Mouse (Mus musculus) heart, embryonic 12.5 days (tissue): ENCODE measurements around the gene Ppp2r5e. TPM values are rescaled to one million over a fixed set of nuclear protein-coding genes. Genes with fewer than 3 reads are reported as not detected.
A peak's percentile ranks its signal among the peaks of the same experiment; 100 is the strongest.

ENCODE experiments used
- ATAC-seq: fragments of 200-750 bp; cut with Nextera tagmentation; 2 replicates; pipeline ENCODE4 v1.8.0; 2017; ENCODE audit warnings: moderate TSS enrichment, moderate library complexity; ENCODE audit not compliant: insufficient number of reproducible peaks, low FRiP score
- H3K27ac ChIP-seq: fragments of 300-500 bp; sonication (generic); 2 replicates; pipeline ENCODE4 v1.5.1; 2016; ENCODE audit warnings: mild to moderate bottlenecking, moderate library complexity; ENCODE audit not compliant: poor library complexity, severe bottlenecking
- H3K27me3 ChIP-seq: fragments of 300-500 bp; sonication (generic); replicated peaks from 2 replicates; pipeline ENCODE4 v1.6.1; 2016; ENCODE audit warnings: mild to moderate bottlenecking, moderate library complexity
- H3K36me3 ChIP-seq: fragments of 300-500 bp; sonication (generic); 2 replicates; pipeline ENCODE4 v1.6.1; 2016; ENCODE audit warnings: mild to moderate bottlenecking, moderate library complexity
- H3K4me1 ChIP-seq: fragments of 300-500 bp; sonication (generic); replicated peaks from 2 replicates; pipeline ENCODE4 v1.6.1; 2016; ENCODE audit warnings: mild to moderate bottlenecking
- H3K4me2 ChIP-seq: fragments of 300-500 bp; sonication (generic); 2 replicates; pipeline ENCODE4 v1.6.1; 2016; ENCODE audit warnings: mild to moderate bottlenecking, moderate library complexity
- H3K4me3 ChIP-seq: fragments of 300-500 bp; sonication (generic); 2 replicates; pipeline ENCODE4 v1.5.1; 2016; ENCODE audit warnings: mild to moderate bottlenecking
- H3K9ac ChIP-seq: fragments of 300-500 bp; sonication (generic); 2 replicates; pipeline ENCODE4 v1.6.1; 2016; ENCODE audit warnings: mild to moderate bottlenecking, moderate library complexity
- H3K9me3 ChIP-seq: fragments of 300-500 bp; sonication (generic); replicated peaks from 2 replicates; pipeline ENCODE4 v1.6.1; 2016; ENCODE audit warnings: mild to moderate bottlenecking, moderate library complexity
- WGBS: fragments of 180-500 bp; shearing (Covaris S2); methylation state at CpG from one replicate; pipeline ENCODE4 v1.1.7; 2016; 5-methylcytosine and 5-hydroxymethylcytosine counted together
- polyA plus RNA-seq: library from polyadenylated mRNA; unstranded; fragments of >200 nt; fragmentation: Nextera tagmentation; extraction: Ambion mirVana; gene quantifications from 2 replicates; pipeline ENCODE4 v1.2.1, GENCODE M21; 2016

Ppp2r5e gene
- polyA plus RNA-seq, 1 experiment from 2014 or later = 12.7 TPM

GRCm38 (mm10) chr12:75577255-75577654, 18.8 kb downstream of the Ppp2r5e start:
- WGBS = 48% methylated on average over 5 of the region's 5 CpGs
- H3K27me3 ChIP-seq = no peaks in the 10 kb centered on the region
- H3K9ac ChIP-seq = no peak overlapping the region
- no peak overlapping the region for H3K27ac ChIP-seq
- H3K9me3 ChIP-seq = no peaks in the 10 kb centered on the region
- no peak overlapping the region for H3K4me3 ChIP-seq
- peaks cover 30% of the 10 kb centered on the region for H3K4me1 ChIP-seq
- H3K36me3 ChIP-seq = peaks cover 3% of the 10 kb centered on the region
- no peak for ATAC-seq
- no peak overlapping the region for H3K4me2 ChIP-seq

- H3K36me3 ChIP-seq = no peaks in the 10 kb centered on the region
- H3K27ac ChIP-seq = peak overlapping the region; percentile 14; the same call in 1 of the 2 replicates
- ATAC-seq = no peak; the same call in 1 of the 2 replicates
- no peak overlapping the region for H3K9ac ChIP-seq
- H3K4me2 ChIP-seq = no peak overlapping the region
- H3K9me3 ChIP-seq = no peaks in the 10 kb centered on the region
- peaks cover 51% of the 10 kb centered on the region for H3K4me1 ChIP-seq
- H3K4me3 ChIP-seq = no peak overlapping the region
- 45% methylated on average over 4 of the region's 4 CpGs for whole genome bisulfite sequencing
- H3K27me3 ChIP-seq = no peaks in the 10 kb centered on the region
Observed at GRCm38 (mm10) chr12:75572271-75572670, 23.8 kb downstream of the Ppp2r5e start.

GRCm38 (mm10) chr12:75570138-75570537, 25.9 kb downstream of the Ppp2r5e start:
- Histone ChIP-seq H3K9ac (no peak overlapping the region), H3K9me3 (no peaks in the 10 kb centered on the region), H3K4me1 (peaks cover 63% of the 10 kb centered on the region), H3K27me3 (no peaks in the 10 kb centered on the region), H3K36me3 (peaks cover 2% of the 10 kb centered on the region; the same call in 1 of the 2 replicates), H3K4me2 (no peak overlapping the region), H3K27ac (no peak overlapping the region), H3K4me3 (no peak overlapping the region)
- no peak for ATAC-seq
- 77% methylated on average over 1 of the region's 1 CpGs for WGBS

GRCm38 (mm10) chr12:75567745-75568144, 28.3 kb downstream of the Ppp2r5e start:
- Histone ChIP-seq H3K4me1 (peaks cover 68% of the 10 kb centered on the region), H3K9ac (no peak overlapping the region), H3K4me3 (no peak overlapping the region), H3K9me3 (no peaks in the 10 kb centered on the region), H3K36me3 (peaks cover 4% of the 10 kb centered on the region; the same call in 1 of the 2 replicates), H3K4me2 (peak overlapping the region; percentile 41), H3K27me3 (no peaks in the 10 kb centered on the region), H3K27ac (peak overlapping the region; percentile 71)
- WGBS = 44% methylated on average over 5 of the region's 5 CpGs
- no peak for ATAC-seq

- no peak overlapping the region for H3K4me2 ChIP-seq
- H3K27me3 ChIP-seq = no peaks in the 10 kb centered on the region
- H3K9ac ChIP-seq = no peak overlapping the region
- peaks cover 62% of the 10 kb centered on the region for H3K4me1 ChIP-seq
- H3K4me3 ChIP-seq = no peak overlapping the region
- no peaks in the 10 kb centered on the region for H3K9me3 ChIP-seq
- peaks cover 4% of the 10 kb centered on the region; the same call in 1 of the 2 replicates for H3K36me3 ChIP-seq
- ATAC-seq = no peak
- 86% methylated on average over 5 of the region's 5 CpGs for WGBS
- H3K27ac ChIP-seq = no peak overlapping the region
Observed at GRCm38 (mm10) chr12:75565756-75566155, 30.3 kb downstream of the Ppp2r5e start.

DNA sequence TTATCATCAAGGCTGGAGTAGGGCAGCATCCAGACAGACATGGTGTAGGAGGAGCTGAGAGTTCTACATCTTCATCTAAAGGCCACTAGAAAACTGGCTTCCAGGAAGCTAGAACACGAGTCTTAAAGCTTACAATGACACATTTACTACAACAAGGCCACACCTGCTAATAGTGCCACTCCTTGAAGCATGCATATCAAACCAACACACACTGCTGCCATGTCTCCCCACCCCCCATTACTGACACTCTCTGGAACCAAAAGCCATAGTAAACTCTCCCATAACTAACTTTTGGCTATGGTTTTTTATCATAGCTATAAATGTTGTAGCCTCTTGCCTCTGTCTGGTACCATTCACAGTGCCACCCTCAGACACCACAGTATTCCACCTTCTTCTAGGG, 31.5 kb downstream of the Ppp2r5e start:
- Histone ChIP-seq H3K4me3 (no peak overlapping the region), H3K27me3 (no peaks in the 10 kb centered on the region), H3K4me1 (peaks cover 63% of the 10 kb centered on the region), H3K9ac (no peak overlapping the region), H3K36me3 (peaks cover 4% of the 10 kb centered on the region; the same call in 1 of the 2 replicates), H3K9me3 (no peaks in the 10 kb centered on the region), H3K4me2 (no peak overlapping the region), H3K27ac (no peak overlapping the region)
- 71% methylated on average over 1 of the region's 1 CpGs for whole genome bisulfite sequencing
- no peak for ATAC-seq

DNA sequence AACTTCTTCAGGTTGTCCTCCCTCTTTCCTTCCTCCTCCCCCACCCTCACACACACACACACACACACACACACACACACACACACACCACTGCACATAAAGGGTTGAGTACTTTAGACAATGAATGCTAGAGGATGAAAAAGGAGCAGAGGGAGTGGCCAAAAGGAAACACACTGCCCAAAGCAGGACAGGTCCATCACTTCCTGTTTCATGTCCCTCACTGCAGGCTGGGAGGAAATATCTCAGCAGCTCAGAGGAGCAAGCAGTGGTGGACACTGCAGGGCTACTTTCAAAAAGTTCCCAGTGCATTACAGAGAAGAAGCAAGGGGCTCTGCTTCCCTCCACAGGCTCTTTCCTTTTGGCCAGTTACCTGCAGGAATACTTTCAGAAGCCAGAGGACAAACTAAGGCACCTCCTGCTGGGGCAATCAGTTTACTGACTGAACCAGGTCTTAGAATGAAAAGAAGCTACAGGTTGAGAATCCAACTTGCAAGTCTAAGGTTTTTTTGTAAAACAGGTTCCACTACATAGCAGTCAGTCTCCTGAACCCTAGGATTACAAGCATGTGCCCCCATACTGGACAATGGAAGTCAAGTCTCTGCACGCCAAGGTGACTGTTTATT, 32.9 kb downstream of the Ppp2r5e start:
- ATAC-seq = no peak
- 82% methylated on average over 1 of the region's 1 CpGs for WGBS
- Histone ChIP-seq H3K27ac (peak overlapping the region; percentile 38; the same call in 1 of the 2 replicates), H3K9ac (no peak overlapping the region), H3K4me3 (no peak overlapping the region), H3K27me3 (no peaks in the 10 kb centered on the region), H3K9me3 (no peaks in the 10 kb centered on the region), H3K4me1 (peaks cover 65% of the 10 kb centered on the region), H3K4me2 (no peak overlapping the region), H3K36me3 (peaks cover 4% of the 10 kb centered on the region; the same call in 1 of the 2 replicates)

DNA sequence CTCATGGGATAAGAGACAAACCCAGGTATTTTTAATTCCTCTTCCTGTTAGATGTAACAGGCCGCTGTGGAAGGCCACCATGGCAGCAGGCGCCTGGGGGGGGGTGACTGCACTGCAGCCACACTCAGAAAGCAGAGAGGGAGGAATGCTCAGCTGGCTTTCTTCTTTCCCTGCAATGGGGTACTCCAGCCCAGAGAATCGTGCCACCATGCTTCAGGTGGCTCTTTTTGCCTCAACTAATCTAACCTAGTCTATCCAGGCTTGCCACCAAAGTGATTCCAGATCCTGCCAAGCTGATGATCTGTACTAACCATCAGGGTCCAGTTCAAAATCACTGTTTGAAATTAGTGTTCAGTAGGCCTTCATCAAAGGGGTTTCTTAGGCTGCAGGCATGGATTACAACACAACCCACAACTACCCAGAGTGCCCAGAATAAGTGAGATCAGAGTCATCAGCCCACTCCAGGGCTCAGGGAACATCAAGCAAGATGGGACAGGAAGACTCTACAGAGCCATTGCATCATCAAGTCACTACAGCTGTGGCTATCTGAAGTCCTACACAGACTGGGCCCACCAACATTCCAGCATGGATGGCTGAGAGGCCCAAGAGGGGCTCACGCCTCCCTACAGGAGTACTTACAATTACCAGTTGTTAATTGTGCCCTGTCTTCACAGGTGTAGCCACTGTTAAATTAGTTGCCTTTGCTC, 35.2 kb downstream of the Ppp2r5e start:
- no peak overlapping the region for H3K4me3 ChIP-seq
- H3K9me3 ChIP-seq = no peaks in the 10 kb centered on the region
- no peak for ATAC-seq
- peak overlapping the region; percentile 90; the same call in 1 of the 2 replicates for H3K27ac ChIP-seq
- H3K36me3 ChIP-seq = peaks cover 4% of the 10 kb centered on the region; the same call in 1 of the 2 replicates
- H3K9ac ChIP-seq = no peak overlapping the region
- H3K4me1 ChIP-seq = peaks cover 62% of the 10 kb centered on the region
- H3K27me3 ChIP-seq = no peaks in the 10 kb centered on the region
- WGBS = 77% methylated on average over 4 of the region's 4 CpGs
- no peak overlapping the region for H3K4me2 ChIP-seq

GRCm38 (mm10) chr12:75559196-75559595, 36.8 kb downstream of the Ppp2r5e start:
- Histone ChIP-seq H3K9me3 (no peaks in the 10 kb centered on the region), H3K4me2 (no peak overlapping the region), H3K27me3 (no peaks in the 10 kb centered on the region), H3K36me3 (no peaks in the 10 kb centered on the region), H3K27ac (peak overlapping the region; percentile 90), H3K4me1 (peaks cover 69% of the 10 kb centered on the region), H3K9ac (no peak overlapping the region), H3K4me3 (no peak overlapping the region)
- 17% methylated on average over 2 of the region's 2 CpGs for WGBS
- peak; percentile 70 for ATAC-seq

- Histone ChIP-seq H3K4me3 (no peak overlapping the region), H3K36me3 (no peaks in the 10 kb centered on the region), H3K27me3 (no peaks in the 10 kb centered on the region), H3K4me2 (no peak overlapping the region), H3K9ac (no peak overlapping the region), H3K4me1 (peaks cover 70% of the 10 kb centered on the region), H3K27ac (0 out of 2 replicates have a peak overlapping the region, but pooled peaks have one; percentile 6), H3K9me3 (no peaks in the 10 kb centered on the region)
- 72% methylated on average over 2 of the region's 2 CpGs for WGBS
- ATAC-seq = no peak
Observed at GRCm38 (mm10) chr12:75557813-75558212, 38.2 kb downstream of the Ppp2r5e start.

- WGBS = 51% methylated on average over 3 of the region's 3 CpGs
- Histone ChIP-seq H3K27ac (no peak overlapping the region), H3K9ac (no peak overlapping the region), H3K4me3 (no peak overlapping the region), H3K4me1 (peaks cover 65% of the 10 kb centered on the region), H3K4me2 (no peak overlapping the region), H3K9me3 (no peaks in the 10 kb centered on the region), H3K36me3 (no peaks in the 10 kb centered on the region), H3K27me3 (no peaks in the 10 kb centered on the region)
- ATAC-seq = no peak
Observed at GRCm38 (mm10) chr12:75555032-75555431, 41.0 kb downstream of the Ppp2r5e start.
